Mouse (Mus musculus) bone marrow, adult 2 months (tissue): ENCODE data around the gene 4930402H24Rik.

Source experiments
- CTCF ChIP-seq: fragments of 200-500 bp; IDR thresholded peaks from 2 replicates; pipeline ENCODE4 v1.5.1; 2011; ENCODE audit warnings: low read length, control low read depth; ENCODE audit not compliant: control insufficient read depth, insufficient read depth
- POLR2A ChIP-seq: fragments of 200-500 bp; IDR thresholded peaks from 2 replicates; pipeline ENCODE4 v1.6.1; 2011; ENCODE audit warnings: low read depth, mild to moderate bottlenecking, control low read depth, low read length, borderline replicate concordance; ENCODE audit not compliant: control insufficient read depth

DNA sequence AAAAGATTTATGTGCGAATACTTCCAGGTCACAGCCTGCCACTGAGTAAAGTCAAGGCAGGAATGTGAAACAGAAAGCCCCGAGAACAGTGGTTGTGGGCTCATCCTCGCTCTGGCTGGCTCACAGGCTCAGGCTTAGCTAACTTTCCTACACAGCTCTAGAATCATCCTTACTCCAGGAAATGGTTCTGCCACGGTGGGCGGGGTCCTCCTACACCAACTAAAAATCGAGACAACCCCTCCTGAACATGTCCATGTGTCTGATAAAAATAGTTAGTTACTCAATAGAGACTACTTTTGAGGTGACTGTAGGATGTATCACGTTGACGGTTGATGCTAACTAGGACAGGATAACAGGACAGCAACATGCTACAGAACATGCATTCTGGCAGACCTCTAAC is 117.2 kb downstream of the 4930402H24Rik start:
- TF ChIP-seq CTCF (no peak), POLR2A (no peak)
